Mouse (Mus musculus) small intestine, adult 2 months (tissue): Measurements from ENCODE around the gene Olfr1320.
"Not testable (repeated sequence)": the region's sequence is repeated elsewhere in the genome, so short reads cannot be mapped to it uniquely, and the experiment has no call there.

ENCODE experiments used
- CTCF ChIP-seq: fragments of 200-500 bp; IDR thresholded peaks from 2 replicates; pipeline ENCODE4 v1.5.1; 2012; ENCODE audit warnings: low read depth, mild to moderate bottlenecking, control low read depth, inconsistent platforms, low read length, moderate library complexity, mixed read lengths; ENCODE audit not compliant: insufficient replicate concordance, insufficient read length; ENCODE audit errors: extremely low read depth
- POLR2A ChIP-seq: fragments of 200-500 bp; IDR thresholded peaks from 2 replicates; pipeline ENCODE4 v1.6.1; 2012; ENCODE audit warnings: low read depth, mild to moderate bottlenecking, control low read depth, inconsistent platforms, low read length, moderate library complexity

GRCm38 (mm10) chrX:49660781-49661180, 11.4 kb upstream of the Olfr1320 start:
- TF ChIP-seq POLR2A, CTCF: not testable (repeated sequence)
